Mouse (Mus musculus): ENCODE measurements around the gene Naif1. TPM values are rescaled to one million over a fixed set of nuclear protein-coding genes. Genes with fewer than 3 reads are reported as not detected.

The Naif1 gene
- total and polyA plus RNA-seq, 3 experiments = 2.7 to 6.5 (median 3.5) TPM

GRCm38 (mm10) chr2:32493301-32493701, 43.0 kb downstream of the Naif1 start:
- Histone ChIP-seq H3K36me3 (replicated peaks in 1 of 2; ENCODE audit: control insufficient read depth in 1 of 2, insufficient read depth in 1 of 2, low read length in 1 of 2) (no peaks in the 10 kb centered on the region), H3K9me3 (replicated peaks; ENCODE audit: low read length) (peaks cover under 1% of the 10 kb centered on the region), H3K4me1 (ENCODE audit: control insufficient read depth in 1 of 2, insufficient read depth in 2 of 2) (peaks cover 0 to 3% of the 10 kb centered on the region in 2 experiments; a peak in 1 of 4 replicates), H3K9ac (ENCODE audit: insufficient read depth, low read depth) (no peak overlapping the region), H3K4me2 (ENCODE audit: insufficient read depth, low read depth, poor library complexity, severe bottlenecking) (no peak overlapping the region), H3K4me3 (replicated peaks in 1 of 3; ENCODE audit: low read depth in 2 of 3, low read length in 2 of 3, poor library complexity in 1 of 3) (no peak overlapping the region), H3K27me3 (replicated peaks) (no peaks in the 10 kb centered on the region), H3K79me2 (replicated peaks; ENCODE audit: control insufficient read depth, extremely low read depth, insufficient read depth, poor library complexity, severe bottlenecking) (no peaks in the 10 kb centered on the region), H3K27ac (ENCODE audit: insufficient read depth, low read depth) (no peak overlapping the region)
- dilution Hi-C loops (cut with MboI; ENCODE audit: extremely low pct_ligation_motif_present, extremely low pct_unique_long_range_greater_than_20kb, low sequenced_read_pairs) = no loop called here
- no peak for DNase-seq (ENCODE audit: extremely low read depth)
- TF ChIP-seq SMC3 (IDR thresholded peaks at IDR 0.05; ENCODE audit: low read depth, low read length) (no peak), BHLHE40 (IDR thresholded peaks at IDR 0.05; ENCODE audit: low read depth, low read length) (no peak), USF2 (conservative IDR thresholded peaks at IDR 0.05; ENCODE audit: low read depth, low read length) (no peak)
- in situ Hi-C loops (cut with MboI; ENCODE audit: low pct_ligation_motif_present, low pct_unique_long_range_greater_than_20kb, low sequenced_read_pairs) = loop anchor here (5.0 kb wide), 1 partner anchor 69 kb away; no protein-coding TSS in a partner anchor

DNA sequence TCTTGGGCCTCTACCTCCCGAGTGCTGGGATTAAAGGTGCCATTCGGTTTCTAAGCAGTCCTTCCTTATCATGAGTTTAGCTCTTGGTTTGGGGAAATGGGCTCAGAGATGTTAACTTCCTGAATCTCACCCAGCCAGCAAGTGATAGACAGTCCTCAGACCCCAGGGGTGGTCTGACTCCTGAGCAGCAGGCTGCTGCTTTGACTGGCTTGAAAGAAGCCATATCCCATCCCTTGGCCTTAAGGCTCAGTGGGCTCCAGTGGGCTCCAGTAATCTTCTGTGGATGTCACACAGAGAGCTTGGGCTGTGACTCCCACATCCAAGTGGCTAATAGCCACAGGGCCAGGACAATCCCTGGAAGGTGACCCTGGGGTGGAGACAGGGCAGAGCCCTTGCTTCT, 44.3 kb downstream of the Naif1 start:
- in situ Hi-C loops (cut with MboI; ENCODE audit: low pct_ligation_motif_present, low pct_unique_long_range_greater_than_20kb, low sequenced_read_pairs) = loop anchor here (5.0 kb wide), 1 partner anchor 68 kb away; no protein-coding TSS in a partner anchor
- no peak overlapping the region for H3K4me3 ChIP-seq (replicated peaks in 1 of 3; ENCODE audit: low read depth in 2 of 3, low read length in 2 of 3, poor library complexity in 1 of 3)

DNA sequence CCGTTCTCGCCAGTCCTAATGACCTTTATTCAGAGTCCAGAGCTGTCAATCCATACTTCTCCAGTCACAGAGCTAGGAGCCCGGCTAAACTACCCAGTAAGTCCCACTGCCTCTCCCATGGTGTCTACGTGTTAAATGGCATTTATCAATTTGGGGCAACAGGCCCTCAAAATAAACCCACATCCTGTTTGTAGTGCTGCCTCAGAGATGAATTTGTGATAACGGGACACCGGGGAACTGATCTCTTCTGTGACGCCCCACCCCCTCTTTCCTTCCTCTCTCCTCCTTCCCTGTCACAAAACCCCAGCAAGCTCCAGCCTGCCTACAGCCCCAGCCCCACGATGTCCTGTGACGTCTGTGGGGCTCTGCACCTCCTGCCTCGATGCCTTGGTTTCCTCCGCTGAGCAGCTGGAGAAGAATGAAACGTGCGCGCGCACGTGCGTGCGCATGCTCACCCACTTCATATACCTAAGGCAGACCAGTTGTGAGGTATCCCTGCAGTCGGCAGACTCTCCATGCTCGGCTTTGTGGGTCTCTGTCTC, 45.0 kb downstream of the Naif1 start:
- H3K4me2 ChIP-seq (ENCODE audit: insufficient read depth, low read depth, poor library complexity, severe bottlenecking) = no peak overlapping the region
- dilution Hi-C loops (cut with MboI; ENCODE audit: extremely low pct_ligation_motif_present, extremely low pct_unique_long_range_greater_than_20kb, low sequenced_read_pairs) = no loop called here
- no peak for TF ChIP-seq RCOR1 (conservative IDR thresholded peaks at IDR 0.05; ENCODE audit: low read depth, low read length)
- TF ChIP-seq MAFK (IDR thresholded peaks at IDR 0.05; ENCODE audit: insufficient replicate concordance, low read length) = no peak
- no peak for TF ChIP-seq KAT2A (IDR thresholded peaks at IDR 0.05; ENCODE audit: insufficient replicate concordance, low read length)
- TF ChIP-seq E2F4 (IDR thresholded peaks at IDR 0.05; ENCODE audit: insufficient replicate concordance, low read depth, low read length) = no peak
- no peak for TF ChIP-seq CTCF (conservative IDR thresholded peaks at IDR 0.05 in 1 of 2, IDR thresholded peaks at IDR 0.05 in 1 of 2; ENCODE audit: low read depth in 2 of 2, low read length in 2 of 2)
- no peak for TF ChIP-seq POLR2A (IDR thresholded peaks at IDR 0.05; ENCODE audit: low read depth, low read length)
- TF ChIP-seq ZMIZ1 (IDR thresholded peaks at IDR 0.05; ENCODE audit: low read depth, low read length) = no peak
- TF ChIP-seq ETS1 (conservative IDR thresholded peaks at IDR 0.05; ENCODE audit: low read depth, low read length) = no peak
- TF ChIP-seq PAX5 (IDR thresholded peaks at IDR 0.05; ENCODE audit: low read length) = no peak
- TF ChIP-seq POLR2AphosphoS2 (IDR thresholded peaks at IDR 0.05; ENCODE audit: low read depth, low read length) = no peak
- no peak for TF ChIP-seq ELF1 (IDR thresholded peaks at IDR 0.05; ENCODE audit: low read depth, low read length)
- no peak for TF ChIP-seq USF2 (conservative IDR thresholded peaks at IDR 0.05; ENCODE audit: low read depth, low read length)
- no peak for TF ChIP-seq MAX (IDR thresholded peaks at IDR 0.05; ENCODE audit: low read length)
- no peak for TF ChIP-seq JUND (conservative IDR thresholded peaks at IDR 0.05; ENCODE audit: low read depth, low read length)
- TF ChIP-seq EP300 (IDR thresholded peaks at IDR 0.05; ENCODE audit: low read length) = no peak
- no peak for TF ChIP-seq CHD1 (IDR thresholded peaks at IDR 0.05; ENCODE audit: low read depth, low read length)
- no peak for TF ChIP-seq GABPA (IDR thresholded peaks at IDR 0.05; ENCODE audit: insufficient replicate concordance, low read depth, low read length)
- no peak overlapping the region for H3K4me3 ChIP-seq (replicated peaks in 1 of 3; ENCODE audit: low read depth in 2 of 3, low read length in 2 of 3, poor library complexity in 1 of 3)
- no peaks in the 10 kb centered on the region for H3K27me3 ChIP-seq (replicated peaks)
- no peaks in the 10 kb centered on the region for H3K36me3 ChIP-seq (replicated peaks in 1 of 2; ENCODE audit: control insufficient read depth in 1 of 2, insufficient read depth in 1 of 2, low read length in 1 of 2)
- in situ Hi-C loops (cut with MboI; ENCODE audit: low pct_ligation_motif_present, low pct_unique_long_range_greater_than_20kb, low sequenced_read_pairs) = no loop called here
- no peaks in the 10 kb centered on the region; a peak in 1 of 4 replicates for H3K4me1 ChIP-seq (ENCODE audit: control insufficient read depth in 1 of 2, insufficient read depth in 2 of 2)
- no peaks in the 10 kb centered on the region for H3K79me2 ChIP-seq (replicated peaks; ENCODE audit: control insufficient read depth, extremely low read depth, insufficient read depth, poor library complexity, severe bottlenecking)
- DNase-seq (ENCODE audit: extremely low read depth) = no peak
- H3K9me3 ChIP-seq (replicated peaks; ENCODE audit: low read length) = peaks cover 7% of the 10 kb centered on the region
- H3K9ac ChIP-seq (ENCODE audit: insufficient read depth, low read depth) = no peak overlapping the region
- no peak overlapping the region for H3K27ac ChIP-seq (ENCODE audit: insufficient read depth, low read depth)

More for the DNA sequence above, 44.3 kb downstream of the Naif1 start:
- Histone ChIP-seq H3K36me3 (replicated peaks in 1 of 2; ENCODE audit: control insufficient read depth in 1 of 2, insufficient read depth in 1 of 2, low read length in 1 of 2) (no peaks in the 10 kb centered on the region), H3K4me2 (ENCODE audit: insufficient read depth, low read depth, poor library complexity, severe bottlenecking) (no peak overlapping the region), H3K9me3 (replicated peaks; ENCODE audit: low read length) (peaks cover 7% of the 10 kb centered on the region), H3K79me2 (replicated peaks; ENCODE audit: control insufficient read depth, extremely low read depth, insufficient read depth, poor library complexity, severe bottlenecking) (no peaks in the 10 kb centered on the region), H3K27me3 (replicated peaks) (no peaks in the 10 kb centered on the region), H3K27ac (ENCODE audit: insufficient read depth, low read depth) (no peak overlapping the region), H3K4me1 (ENCODE audit: control insufficient read depth in 1 of 2, insufficient read depth in 2 of 2) (no peaks in the 10 kb centered on the region; a peak in 1 of 4 replicates), H3K9ac (ENCODE audit: insufficient read depth, low read depth) (no peak overlapping the region)
- no peak for DNase-seq (ENCODE audit: extremely low read depth)
- dilution Hi-C loops (cut with MboI; ENCODE audit: extremely low pct_ligation_motif_present, extremely low pct_unique_long_range_greater_than_20kb, low sequenced_read_pairs) = no loop called here
- TF ChIP-seq MAZ (IDR thresholded peaks at IDR 0.05; ENCODE audit: low read depth, low read length) (no peak), SMC3 (IDR thresholded peaks at IDR 0.05; ENCODE audit: low read depth, low read length) (no peak), TBP (conservative IDR thresholded peaks at IDR 0.05; ENCODE audit: low read depth, low read length) (no peak), ZC3H11A (IDR thresholded peaks at IDR 0.05; ENCODE audit: low read depth, low read length) (no peak)

Data from CH12.LX (cell line).